Mouse (Mus musculus): ENCODE results near the gene 2310009B15Rik. TPM values are rescaled to one million over a fixed set of nuclear protein-coding genes. Genes with fewer than 3 reads are reported as not detected.

The 2310009B15Rik gene
- polyA plus RNA-seq, 1 experiment, result not detected

DNA sequence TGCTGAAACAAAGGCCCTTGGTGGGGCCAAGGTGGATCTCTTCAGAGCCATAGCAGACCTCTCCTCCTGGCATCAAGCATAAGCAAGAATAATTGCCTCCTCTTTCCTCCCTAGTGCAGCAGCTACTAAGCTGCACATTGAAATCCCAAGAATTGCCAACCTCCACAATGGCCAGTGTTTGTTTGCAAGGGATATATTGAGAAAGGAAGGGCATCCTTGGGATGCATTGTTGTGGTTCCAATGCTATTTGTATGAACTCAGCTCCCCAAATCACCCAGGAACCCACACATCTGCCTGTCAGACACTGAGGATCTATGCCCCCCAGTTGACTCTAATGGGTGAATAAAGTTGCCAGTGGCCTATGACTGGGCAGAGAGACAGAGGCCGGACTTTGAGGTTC is 5.8 kb downstream of the 2310009B15Rik start:
- Histone ChIP-seq H3K4me1 (ENCODE audit: control insufficient read depth, insufficient read depth, low read length) (peaks cover 9% of the 10 kb centered on the region; the same call in 1 of the 2 replicates), H3K27ac (ENCODE audit: insufficient read depth, low read depth, low read length) (no peak overlapping the region), H3K4me3 (ENCODE audit: insufficient read depth, low read depth, low read length) (no peak overlapping the region)
- TF ChIP-seq CTCF (IDR thresholded peaks at IDR 0.05; ENCODE audit: insufficient read depth, low read depth, low read length) (no peak), POLR2A (IDR thresholded peaks at IDR 0.05; ENCODE audit: insufficient read depth, low read depth, low read length) (no peak)
- 100% methylated on average over 1 of the region's 1 CpGs for WGBS

DNA sequence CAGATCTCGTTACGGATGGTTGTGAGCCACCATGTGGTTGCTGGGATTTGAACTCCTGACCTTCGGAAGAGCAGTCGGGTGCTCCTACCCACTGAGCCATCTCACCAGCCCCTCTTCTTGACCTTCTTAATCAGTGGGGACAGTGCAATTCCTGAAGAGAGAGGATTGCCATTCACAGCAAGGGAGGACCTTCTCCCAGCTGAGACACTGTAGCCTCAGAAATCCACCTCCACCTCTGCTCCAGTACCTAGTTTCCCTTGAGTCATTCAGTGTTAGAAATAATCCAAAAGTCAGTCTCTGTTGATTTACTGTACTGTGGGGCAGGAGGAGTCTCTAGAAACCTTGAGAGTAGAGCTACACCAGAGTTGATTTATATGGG is 6.5 kb downstream of the 2310009B15Rik start:
- Histone ChIP-seq H3K27ac (ENCODE audit: insufficient read depth, low read depth, low read length) (no peak overlapping the region), H3K4me1 (ENCODE audit: control insufficient read depth, insufficient read depth, low read length) (peaks cover 9% of the 10 kb centered on the region; the same call in 1 of the 2 replicates), H3K4me3 (ENCODE audit: insufficient read depth, low read depth, low read length) (no peak overlapping the region)
- WGBS, result 96% methylated on average over 4 of the region's 4 CpGs
- TF ChIP-seq CTCF (IDR thresholded peaks at IDR 0.05; ENCODE audit: insufficient read depth, low read depth, low read length) (no peak), POLR2A (IDR thresholded peaks at IDR 0.05; ENCODE audit: insufficient read depth, low read depth, low read length) (no peak)

DNA sequence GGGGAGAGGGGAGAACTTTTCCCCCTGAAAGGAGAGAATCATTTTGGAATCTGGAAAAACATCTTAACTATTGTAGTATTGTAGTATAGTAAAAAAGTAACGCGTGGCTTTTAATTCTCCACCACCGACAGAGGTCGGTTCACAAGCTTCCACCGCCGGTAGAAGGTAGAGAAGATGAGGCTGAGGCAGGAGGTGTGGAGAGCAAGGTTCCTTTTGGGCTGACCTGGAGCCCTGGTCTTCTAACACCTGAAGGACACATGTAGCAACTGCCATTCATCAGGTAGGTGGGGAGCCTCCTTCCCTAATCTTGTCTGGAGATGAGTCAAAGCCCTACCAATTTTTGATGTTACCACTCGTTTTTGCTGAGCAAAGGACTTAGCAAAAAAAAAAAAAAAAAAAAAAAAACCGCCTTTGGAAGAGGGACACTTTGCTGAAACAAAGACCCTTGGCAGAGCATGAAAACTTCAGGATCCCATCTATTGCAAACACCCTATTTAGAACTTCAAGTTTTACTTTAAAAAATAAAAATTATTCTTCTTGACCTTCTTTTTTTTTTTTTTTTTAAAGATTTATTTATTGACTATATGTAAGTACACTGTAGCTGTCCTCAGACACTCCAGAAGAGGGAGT is 7.0 kb downstream of the 2310009B15Rik start:
- Histone ChIP-seq H3K4me3 (ENCODE audit: insufficient read depth, low read depth, low read length) (no peak overlapping the region), H3K4me1 (ENCODE audit: control insufficient read depth, insufficient read depth, low read length) (peaks cover 9% of the 10 kb centered on the region; the same call in 1 of the 2 replicates), H3K27ac (ENCODE audit: insufficient read depth, low read depth, low read length) (no peak overlapping the region)
- 28% methylated on average over 8 of the region's 8 CpGs for WGBS
- TF ChIP-seq POLR2A (IDR thresholded peaks at IDR 0.05; ENCODE audit: insufficient read depth, low read depth, low read length) (no peak), CTCF (IDR thresholded peaks at IDR 0.05; ENCODE audit: insufficient read depth, low read depth, low read length) (no peak)

DNA sequence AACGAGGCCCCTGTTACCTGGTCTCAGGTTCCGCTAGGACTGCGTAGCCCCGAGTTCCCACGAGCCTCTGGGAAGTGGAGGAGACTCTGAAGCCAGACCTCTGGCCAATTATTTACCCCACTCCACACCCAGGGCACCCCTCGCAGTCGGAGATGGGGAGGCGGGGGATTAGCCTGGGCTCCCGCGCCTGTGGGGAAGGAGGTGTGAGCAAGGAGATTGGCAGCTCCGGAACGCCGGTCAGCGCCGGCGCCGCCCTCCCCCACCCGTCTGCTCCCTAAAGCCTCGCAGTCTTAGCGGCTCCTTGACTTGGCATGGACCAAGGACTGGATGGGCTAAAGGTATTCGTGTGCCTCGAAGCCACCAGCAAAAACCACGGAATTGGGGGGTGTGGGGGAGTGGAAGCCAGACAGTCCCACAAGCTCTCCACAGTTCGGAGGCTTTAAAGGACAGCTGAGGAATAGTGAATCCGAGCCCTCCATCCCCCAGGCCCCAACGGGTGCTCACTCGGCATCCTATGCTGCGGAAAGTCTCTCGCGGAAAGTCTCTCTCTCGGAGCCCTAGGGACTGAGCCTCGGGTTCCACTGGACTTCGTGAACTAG is 8.0 kb downstream of the 2310009B15Rik start, which contains the start of gene Lhx9:
Gene Lhx9 (minus strand): TSS at position 67 of the 599 bp plus-strand sequence.
- peaks cover 12% of the 10 kb centered on the region for H3K4me1 ChIP-seq (ENCODE audit: control insufficient read depth, insufficient read depth, low read length)
- no peak within 1 kb of the TSS for H3K27ac ChIP-seq (ENCODE audit: insufficient read depth, low read depth, low read length)
- no peak within 1 kb of the TSS for H3K4me3 ChIP-seq (ENCODE audit: insufficient read depth, low read depth, low read length)
- TF ChIP-seq POLR2A (IDR thresholded peaks at IDR 0.05; ENCODE audit: insufficient read depth, low read depth, low read length) (no peak), CTCF (IDR thresholded peaks at IDR 0.05; ENCODE audit: insufficient read depth, low read depth, low read length) (no peak)
- 1% methylated on average over 33 of the region's 33 CpGs for WGBS

DNA sequence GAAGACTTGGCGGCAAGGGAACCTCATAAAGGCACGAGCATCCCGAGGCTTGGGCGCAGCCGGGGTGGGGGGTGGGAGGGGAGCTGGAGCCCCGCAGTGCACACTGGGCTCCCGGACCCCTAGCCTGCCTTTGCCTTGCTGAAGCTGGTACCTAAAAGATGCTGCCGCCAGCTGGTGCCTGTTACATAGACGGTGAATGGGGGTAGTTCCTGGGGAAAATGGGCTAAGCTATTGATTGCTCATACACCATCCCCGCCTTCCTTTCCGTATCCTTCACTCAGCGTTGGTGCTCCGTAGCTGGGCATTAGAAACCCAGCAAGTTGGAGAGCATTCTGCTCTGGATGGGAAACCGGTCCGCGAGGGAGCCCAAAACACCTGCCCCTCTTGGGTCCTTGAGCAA is 8.6 kb downstream of the 2310009B15Rik start:
- Histone ChIP-seq H3K4me3 (ENCODE audit: insufficient read depth, low read depth, low read length) (no peak overlapping the region), H3K4me1 (ENCODE audit: control insufficient read depth, insufficient read depth, low read length) (peaks cover 17% of the 10 kb centered on the region), H3K27ac (ENCODE audit: insufficient read depth, low read depth, low read length) (no peak overlapping the region)
- TF ChIP-seq POLR2A (IDR thresholded peaks at IDR 0.05; ENCODE audit: insufficient read depth, low read depth, low read length) (no peak), CTCF (IDR thresholded peaks at IDR 0.05; ENCODE audit: insufficient read depth, low read depth, low read length) (no peak)
- 2% methylated on average over 16 of the region's 16 CpGs for WGBS

DNA sequence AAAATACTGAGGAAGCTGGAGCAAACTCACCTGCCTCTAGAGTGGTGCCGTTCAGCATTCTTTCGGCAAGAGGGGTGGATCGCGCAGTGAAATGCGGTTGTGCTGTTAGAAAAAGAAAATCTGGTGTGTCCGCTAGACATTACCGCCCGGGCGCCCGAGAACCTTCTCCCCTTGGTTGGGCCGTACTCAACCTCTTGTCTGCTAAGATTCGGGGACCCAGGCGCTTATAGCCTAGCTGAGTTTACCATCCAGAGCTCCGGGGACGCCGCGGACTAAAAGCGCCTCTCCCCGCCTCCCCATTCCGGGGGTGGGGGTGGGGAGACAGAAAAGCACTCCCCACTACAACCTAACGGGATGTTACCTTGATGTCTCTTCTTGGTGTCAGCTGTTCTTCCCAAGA is 9.5 kb downstream of the 2310009B15Rik start:
- H3K27ac ChIP-seq (ENCODE audit: insufficient read depth, low read depth, low read length), result no peak overlapping the region
- peaks cover 17% of the 10 kb centered on the region for H3K4me1 ChIP-seq (ENCODE audit: control insufficient read depth, insufficient read depth, low read length)
- 4% methylated on average over 21 of the region's 21 CpGs for WGBS
- H3K4me3 ChIP-seq (ENCODE audit: insufficient read depth, low read depth, low read length), result no peak overlapping the region
- TF ChIP-seq POLR2A (IDR thresholded peaks at IDR 0.05; ENCODE audit: insufficient read depth, low read depth, low read length) (no peak), CTCF (IDR thresholded peaks at IDR 0.05; ENCODE audit: insufficient read depth, low read depth, low read length) (no peak)

DNA sequence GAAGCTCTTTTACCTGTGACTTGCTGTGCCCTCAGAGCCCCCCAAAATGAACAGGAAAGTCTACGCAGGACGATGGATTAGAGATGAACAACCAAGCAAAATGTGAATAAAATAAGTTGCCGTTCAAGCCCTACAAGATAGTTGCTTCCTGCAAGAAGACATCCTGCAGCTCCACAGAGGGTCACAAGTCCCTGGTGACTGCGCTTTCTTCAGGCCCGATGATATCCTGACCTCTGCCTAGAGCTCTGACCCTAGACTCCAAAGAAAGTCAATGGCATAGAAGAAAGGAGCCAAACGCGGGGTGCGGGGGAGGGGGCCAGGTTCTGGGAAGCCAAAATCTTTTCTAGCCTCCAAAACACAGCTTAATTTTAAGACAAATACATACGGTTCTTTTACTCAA is 10.1 kb downstream of the 2310009B15Rik start:
- Histone ChIP-seq H3K27ac (ENCODE audit: insufficient read depth, low read depth, low read length) (no peak overlapping the region), H3K4me3 (ENCODE audit: insufficient read depth, low read depth, low read length) (no peak overlapping the region), H3K4me1 (ENCODE audit: control insufficient read depth, insufficient read depth, low read length) (peaks cover 20% of the 10 kb centered on the region)
- WGBS, result 14% methylated on average over 9 of the region's 9 CpGs
- TF ChIP-seq POLR2A (IDR thresholded peaks at IDR 0.05; ENCODE audit: insufficient read depth, low read depth, low read length) (no peak), CTCF (IDR thresholded peaks at IDR 0.05; ENCODE audit: insufficient read depth, low read depth, low read length) (no peak)

DNA sequence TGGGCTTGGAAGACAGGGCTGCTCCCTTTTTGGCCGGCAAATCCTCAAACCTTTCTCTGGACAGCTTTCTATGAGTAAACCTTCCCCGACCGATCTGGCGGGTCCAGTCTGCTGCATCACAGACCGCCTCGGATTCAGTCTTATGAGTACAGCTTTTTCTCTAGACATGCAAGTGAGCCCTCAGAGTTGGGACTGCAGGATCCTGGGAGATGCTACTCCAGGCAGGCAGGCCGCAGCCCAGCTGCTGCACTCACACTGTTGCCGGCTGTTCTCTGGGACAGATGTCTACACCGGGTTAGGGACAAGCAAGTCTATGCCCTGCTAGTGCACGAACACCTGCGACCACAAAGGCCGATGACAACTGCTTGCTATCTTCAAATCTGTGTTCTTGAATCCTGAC is 10.5 kb downstream of the 2310009B15Rik start:
- peaks cover 22% of the 10 kb centered on the region for H3K4me1 ChIP-seq (ENCODE audit: control insufficient read depth, insufficient read depth, low read length)
- H3K27ac ChIP-seq (ENCODE audit: insufficient read depth, low read depth, low read length), result no peak overlapping the region
- 20% methylated on average over 12 of the region's 12 CpGs for WGBS
- no peak overlapping the region for H3K4me3 ChIP-seq (ENCODE audit: insufficient read depth, low read depth, low read length)
- TF ChIP-seq POLR2A (IDR thresholded peaks at IDR 0.05; ENCODE audit: insufficient read depth, low read depth, low read length) (no peak), CTCF (IDR thresholded peaks at IDR 0.05; ENCODE audit: insufficient read depth, low read depth, low read length) (no peak)

DNA sequence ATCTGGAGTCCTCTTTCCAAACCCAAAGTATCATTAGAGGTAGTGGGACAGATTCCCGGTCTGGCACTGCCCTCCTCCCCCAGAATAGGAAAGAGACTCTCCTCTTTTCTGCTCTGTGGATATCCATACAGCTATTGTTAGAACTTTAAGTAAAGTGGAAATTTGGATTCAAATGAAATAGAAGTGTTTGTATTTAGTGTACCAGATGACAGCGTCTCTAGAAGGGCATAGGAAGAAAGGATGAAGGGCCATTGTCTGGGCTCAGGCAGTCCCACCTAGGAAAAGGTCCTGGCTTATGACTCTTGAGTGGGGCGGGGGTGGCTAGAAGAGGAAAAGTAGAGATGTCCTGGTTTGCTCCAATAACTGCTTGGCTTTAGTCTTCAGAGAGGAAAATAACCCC is 11.2 kb downstream of the 2310009B15Rik start:
- no peak overlapping the region for H3K4me3 ChIP-seq (ENCODE audit: insufficient read depth, low read depth, low read length)
- TF ChIP-seq POLR2A (IDR thresholded peaks at IDR 0.05; ENCODE audit: insufficient read depth, low read depth, low read length) (no peak), CTCF (IDR thresholded peaks at IDR 0.05; ENCODE audit: insufficient read depth, low read depth, low read length) (no peak)
- WGBS, result 26% methylated on average over 3 of the region's 3 CpGs
- peaks cover 22% of the 10 kb centered on the region for H3K4me1 ChIP-seq (ENCODE audit: control insufficient read depth, insufficient read depth, low read length)
- H3K27ac ChIP-seq (ENCODE audit: insufficient read depth, low read depth, low read length), result no peak overlapping the region

Data from olfactory bulb, adult 2 months (tissue).